Mouse (Mus musculus) adrenal gland, postnatal 36 days (tissue): ENCODE measurements at regions not wholly inside any gene's neighbourhood (a gene's known extent, or its start where the extent isn't known, plus 50 kb on each side); places are given as distances from the start of the nearest gene placed in this dataset.

Experiments used
- DNase-seq, 2 experiments: peaks; one replicate each; pipeline ENCODE4 v3.0.0; 2021; ENCODE audit warnings: mixed read lengths in 1 of 2

DNA sequence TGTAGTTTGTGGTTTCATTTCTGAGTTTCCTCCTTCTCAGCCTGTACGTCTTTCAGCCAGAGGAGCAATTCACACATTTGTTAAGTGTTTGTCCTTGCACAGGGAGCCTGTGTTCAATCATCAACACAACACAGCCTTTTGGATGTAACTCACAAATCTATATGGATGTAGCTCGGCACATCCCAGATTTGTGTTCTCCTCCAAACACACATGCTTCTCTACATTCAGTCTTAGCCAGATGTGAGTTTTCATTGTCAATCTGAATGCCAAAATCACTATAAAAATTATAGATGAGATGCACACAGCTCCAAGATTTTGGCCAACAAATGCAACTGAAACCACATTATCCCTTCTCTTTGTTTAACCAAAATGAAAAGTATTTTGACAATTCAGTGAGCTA is 380.9 kb downstream of the Gm9195 start:
- DNase-seq: no peak

DNA sequence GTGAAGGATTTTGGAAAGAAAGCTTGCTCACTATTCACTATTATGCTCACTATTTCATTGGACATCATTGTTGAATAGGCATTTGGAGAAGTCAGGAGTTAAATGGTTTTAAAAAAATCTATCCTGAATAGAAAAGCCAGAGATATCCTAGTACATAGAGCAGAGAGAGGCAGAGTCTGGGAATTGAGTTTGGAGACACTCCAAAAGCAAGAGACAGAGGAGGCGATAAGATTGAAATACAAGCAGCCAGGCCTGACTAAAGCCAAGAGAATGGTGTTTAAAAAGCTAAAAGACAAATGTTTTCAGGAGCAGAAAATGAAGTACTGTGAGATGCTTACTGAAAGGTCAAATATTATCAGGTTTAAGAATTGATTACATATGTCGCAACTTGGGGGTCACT is 400.1 kb downstream of the Gm9195 start:
- DNase-seq: no peak

DNA sequence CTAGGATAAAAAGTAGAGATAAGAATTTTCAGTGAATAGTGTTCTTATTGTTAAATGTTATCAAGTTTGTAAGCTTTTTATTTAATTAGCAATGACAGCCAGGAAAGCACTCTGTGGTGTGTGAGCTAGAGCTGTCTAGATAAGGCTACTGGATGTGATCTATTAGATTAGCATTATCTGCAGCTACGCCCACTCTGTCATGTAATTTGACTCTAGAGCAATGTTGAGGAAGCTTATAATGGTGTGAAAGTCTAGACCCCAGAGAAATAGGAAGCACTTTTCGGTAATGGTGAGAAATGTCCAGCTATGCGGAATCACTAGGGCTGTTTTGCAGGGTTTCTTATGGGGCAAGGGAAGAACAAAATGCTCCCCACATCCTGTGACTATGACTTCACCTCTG is 410.2 kb downstream of the Gm9195 start:
- DNase-seq: no peak

DNA sequence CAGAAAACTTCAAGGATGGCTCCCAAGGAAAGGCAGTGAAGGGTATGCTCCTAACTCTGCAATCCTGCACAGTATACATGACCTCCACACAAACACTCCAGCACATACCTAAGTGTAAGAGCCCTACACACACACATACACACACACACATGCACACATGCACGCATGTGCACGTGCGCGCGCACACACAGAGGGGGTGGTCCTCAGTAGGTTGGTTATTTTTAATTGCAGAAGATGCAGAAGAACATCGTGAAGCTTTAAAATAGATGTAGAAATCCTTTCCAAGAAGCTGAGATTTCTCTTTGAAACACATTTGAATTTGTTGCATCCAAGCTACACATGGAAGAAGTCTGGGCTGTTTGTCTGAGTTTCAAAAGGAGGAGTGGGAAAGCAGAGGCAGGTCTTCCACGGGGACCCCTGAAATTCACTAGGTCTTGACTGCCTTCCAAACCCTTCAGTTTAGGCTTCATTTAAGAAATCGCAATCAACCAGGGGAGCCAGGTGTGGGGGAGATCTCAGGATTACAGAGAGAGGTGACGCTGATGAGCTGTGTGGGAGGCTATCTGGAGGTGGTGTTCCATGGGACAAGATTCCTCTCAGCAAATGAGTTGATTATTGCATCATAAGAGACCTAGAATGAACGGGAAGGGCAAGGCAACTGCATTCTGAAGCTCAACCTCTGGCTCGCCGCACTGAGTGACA is 427.4 kb downstream of the Gm9195 start:
- DNase-seq: no peak

DNA sequence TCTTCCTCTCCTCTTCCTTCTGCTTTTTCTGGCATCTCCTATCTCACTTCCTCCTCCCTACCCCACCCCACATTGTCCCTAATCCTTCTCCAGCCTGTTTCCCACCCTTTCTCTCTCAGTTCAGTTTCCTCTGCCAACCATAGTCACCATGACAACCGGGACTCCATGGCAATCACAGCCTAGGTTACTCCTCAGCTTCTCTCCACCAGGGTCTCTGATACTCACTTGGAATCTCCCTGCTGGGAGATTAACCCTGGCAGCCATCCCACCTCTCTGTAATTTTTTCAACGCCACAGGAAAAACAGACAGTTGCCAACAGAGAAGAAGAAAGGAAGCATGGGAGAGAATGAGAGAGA is 448.8 kb downstream of the Gm9195 start:
- DNase-seq: no peak

DNA sequence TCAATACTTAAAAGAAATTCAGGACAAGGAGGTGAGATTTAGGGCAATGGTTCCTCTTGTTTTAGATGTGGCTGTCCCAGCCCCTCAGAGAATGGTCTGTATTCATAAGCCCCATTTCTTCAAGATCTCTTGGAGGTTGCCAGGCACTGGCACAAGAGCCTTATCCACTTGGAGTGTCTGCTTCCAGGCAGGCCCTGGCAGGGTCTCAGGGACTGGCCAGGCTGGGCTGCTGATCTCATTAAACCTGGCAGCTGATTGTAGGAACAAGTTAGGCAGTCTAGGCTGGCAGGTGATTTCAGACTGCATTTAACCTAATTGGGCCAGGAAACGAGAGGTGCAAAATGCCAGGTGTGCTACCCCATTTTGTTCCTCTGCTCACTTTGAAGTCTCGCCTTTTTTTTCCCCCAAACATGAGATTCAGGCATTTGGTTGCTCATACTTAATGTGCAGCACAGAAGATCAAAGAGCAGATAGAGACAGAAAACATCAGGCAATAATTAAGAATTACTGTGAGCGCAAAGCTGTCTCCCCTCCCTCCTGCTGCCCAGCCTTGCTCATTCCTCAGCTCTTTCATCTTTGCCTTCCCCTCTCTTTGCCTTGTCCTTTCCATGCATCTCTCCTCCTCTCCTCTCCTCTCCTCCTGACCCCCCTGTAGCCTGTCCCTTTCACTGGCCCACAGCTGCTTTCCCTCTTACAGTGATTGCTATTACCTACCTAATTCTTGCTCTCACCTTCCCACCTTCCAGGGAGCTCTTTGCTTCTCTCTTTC is 449.3 kb downstream of the Gm9195 start:
- DNase-seq: no peak

DNA sequence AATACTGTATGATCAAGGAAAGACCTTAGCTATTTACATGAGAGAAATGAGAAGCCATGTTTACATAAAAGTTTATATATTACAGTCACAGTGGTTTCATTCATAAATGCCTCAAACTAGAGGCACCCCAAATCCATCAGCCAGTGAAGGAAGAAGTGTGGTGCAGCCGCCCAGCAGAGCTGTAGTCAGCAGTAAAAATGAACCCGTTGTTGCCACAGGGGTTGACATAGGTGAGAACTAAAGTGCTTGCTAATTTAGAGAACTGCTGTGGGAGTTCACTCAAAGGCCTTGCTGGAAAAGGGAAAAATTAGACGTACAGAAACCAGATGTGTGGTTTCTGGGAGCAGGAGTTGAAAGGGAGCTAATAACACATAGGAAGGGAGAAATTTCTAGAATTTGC is 461.2 kb downstream of the Gm9195 start:
- no peak for DNase-seq

DNA sequence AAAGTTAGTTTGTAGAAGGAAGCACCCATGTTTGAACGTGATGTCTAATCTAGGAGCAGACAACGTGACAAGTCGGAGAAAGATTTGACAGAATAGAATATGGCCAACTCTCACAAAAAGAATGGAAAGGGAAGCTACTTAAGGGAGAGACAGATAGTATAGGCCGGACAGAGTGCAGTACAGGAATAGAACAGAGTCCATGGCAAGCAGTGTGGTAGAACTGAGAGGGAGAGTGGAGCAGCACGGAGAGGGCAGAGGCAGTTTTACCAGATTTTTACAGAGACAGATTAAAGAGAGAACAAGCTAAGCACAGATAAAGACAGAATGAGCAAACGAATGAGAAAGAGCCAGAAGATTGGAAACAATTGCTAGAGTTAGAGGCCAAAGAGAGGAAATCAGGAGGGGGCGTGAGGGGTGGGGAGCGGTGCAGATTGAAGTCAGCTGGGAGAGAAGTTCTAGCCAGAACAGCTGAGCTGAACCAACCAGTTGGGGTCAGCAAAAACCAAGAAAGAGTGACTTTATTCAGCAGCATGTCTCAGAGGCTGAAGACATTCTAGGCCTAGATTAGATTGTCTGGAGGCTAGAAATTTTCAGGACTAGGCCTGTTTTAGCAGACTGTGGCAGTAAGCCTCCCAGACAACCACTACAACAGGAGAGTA is 464.1 kb downstream of the Gm9195 start:
- DNase-seq: no peak

DNA sequence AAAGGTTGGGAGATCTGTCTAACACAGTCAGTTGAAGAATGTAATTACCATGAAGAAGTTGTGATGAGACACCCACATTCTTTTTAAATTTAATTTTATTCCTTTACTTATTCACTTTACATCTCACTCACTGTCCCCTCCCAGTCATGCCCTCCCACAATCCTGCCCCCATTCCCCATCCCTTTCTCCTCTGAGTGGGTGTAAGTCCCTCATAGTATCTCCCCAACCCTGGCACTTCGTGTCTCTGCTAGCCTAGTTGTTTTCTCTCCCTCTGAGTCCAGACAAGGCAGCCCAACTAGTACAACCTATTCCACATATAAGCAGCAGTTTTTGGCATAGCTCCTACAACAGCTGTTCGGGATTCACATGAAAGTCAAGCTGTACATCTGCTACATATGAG is 487.3 kb downstream of the Gm9195 start:
- no peak for DNase-seq

DNA sequence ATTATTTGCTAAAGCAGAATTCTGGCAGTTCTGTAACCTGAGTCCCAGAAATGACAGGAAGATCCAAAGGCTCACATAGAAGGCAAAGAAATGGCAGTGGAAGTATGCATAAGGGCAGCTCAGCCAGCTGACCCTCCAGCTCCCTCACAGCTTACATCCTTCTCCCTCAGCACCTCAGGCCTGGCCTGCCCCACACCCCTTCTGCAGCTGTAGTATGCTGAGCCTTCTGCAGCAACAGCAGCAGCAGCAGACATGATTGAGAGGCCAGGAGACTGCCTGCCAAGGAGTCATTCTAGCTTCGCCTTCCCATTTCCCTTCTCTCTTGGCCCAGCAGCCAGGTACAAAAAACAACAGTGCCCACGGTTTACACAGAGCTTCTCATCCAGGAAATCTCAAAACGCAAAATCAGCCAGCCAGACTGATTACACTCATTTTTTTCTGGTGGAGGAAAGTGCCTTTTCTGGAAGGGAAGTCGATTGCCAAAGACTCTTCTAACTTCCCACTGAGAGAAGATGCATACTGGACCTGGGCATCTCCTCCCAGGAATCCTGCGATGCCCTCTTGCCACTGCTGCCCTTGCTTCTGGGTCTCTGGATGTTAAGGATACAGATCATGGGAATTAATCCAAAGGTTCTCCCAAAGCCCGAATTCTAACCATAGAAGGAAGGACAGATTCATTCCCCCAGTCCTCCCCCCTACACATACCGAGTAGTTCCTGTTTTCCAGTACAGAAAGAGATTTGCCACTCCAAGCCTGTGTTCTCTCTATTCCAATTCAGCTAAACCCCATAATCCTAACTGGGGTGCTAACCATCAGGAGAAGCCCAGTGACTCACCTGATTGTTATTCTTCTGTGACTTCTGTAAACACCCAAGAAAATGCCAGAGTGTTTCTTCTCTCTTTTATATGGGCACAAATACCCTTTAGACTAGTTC is 489.2 kb downstream of the Gm9195 start:
- no peak for DNase-seq

DNA sequence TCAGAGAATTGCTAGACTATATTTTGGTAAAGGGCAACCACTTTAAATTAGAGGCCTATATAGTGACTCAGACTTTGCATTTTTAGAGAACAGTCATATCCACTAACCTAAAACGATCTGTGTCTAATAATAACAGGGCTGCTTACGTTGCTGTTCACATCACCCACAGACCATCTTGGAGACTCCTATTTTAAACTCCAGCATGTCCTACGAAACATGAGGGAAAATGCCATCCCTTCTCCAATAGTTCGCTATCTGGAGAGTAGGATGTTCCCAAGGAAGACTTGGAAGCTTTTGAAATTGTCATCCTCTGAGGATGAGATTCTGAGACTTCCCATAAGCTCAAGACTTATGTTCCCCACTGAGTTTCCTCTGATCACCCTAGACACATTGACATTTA is 518.6 kb downstream of the Gm9195 start:
- no peak for DNase-seq

DNA sequence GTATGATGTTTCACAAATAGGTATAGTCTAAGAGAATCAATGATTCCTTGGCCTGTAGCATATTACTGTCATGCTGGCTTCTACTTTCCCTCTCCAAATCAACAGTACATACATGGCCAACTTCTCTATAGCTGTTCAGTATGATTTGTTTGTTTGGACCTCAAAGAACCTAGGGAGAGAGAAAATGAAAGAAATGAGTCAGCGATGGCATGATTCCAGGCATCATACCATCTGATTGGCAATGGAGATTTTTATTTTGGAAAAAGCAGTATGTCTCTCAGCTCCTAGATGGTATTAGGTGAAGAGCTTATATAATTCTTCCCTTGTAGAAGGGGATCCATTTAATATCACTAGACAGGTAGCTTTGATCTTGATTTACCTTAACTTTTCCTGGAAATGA is 519.1 kb downstream of the Gm9195 start:
- DNase-seq: no peak

DNA sequence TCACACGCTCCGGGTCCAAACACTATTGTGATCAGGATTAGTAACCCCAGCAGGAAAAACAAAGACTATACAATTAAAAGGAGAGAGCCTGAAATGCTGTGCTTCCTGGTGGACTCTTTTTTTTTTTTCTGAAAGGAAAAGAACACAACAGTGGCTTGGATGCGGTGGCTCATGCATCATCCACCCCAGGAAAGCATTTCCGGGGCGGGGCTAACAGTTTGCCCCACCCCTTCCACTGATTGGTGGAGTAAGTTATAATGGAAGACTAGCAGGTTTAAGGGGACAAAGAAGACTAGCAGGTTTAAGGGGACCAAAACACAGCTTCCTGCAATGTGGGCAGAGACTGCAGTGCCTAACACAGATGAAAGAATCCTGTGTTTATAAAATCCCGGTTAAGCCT is 524.0 kb downstream of the Gm9195 start:
- DNase-seq: no peak

DNA sequence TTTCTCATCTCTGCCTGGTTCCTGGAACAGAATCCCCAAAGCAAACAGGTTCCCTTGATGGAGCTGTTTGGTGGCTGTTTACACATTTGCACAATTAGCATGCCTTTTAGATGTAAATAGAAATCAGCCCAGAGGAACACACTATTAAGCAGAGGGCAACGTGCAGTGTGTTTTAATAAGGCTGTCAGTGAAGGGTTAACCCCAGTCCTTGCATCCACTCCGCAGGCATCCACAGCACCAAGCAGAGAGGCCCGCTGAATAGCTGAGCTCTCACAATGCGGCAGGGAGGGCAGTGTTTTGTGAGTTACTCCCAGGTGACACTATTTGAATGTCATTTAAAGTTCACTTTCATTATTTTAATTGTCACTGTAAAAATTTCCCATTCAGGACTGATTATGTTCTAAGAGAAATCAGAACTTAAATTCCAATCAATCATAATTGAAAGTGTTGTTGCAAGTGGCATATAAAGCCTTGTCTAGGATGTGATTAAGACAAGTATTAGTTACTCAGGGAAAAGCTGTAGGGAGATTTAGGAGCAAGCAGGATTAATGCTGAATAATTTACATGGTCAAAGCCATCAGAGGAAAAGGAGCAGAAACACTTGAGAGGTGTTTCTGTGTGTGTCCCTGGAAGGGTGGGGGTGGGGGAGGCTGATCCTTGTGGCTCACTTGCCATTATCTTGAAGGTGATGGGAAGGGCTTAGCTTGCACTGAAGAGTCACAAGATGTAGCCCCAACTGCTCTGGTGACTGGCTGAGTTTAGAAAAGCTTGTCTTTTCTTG is 528.1 kb downstream of the Gm9195 start:
- DNase-seq: no peak

DNA sequence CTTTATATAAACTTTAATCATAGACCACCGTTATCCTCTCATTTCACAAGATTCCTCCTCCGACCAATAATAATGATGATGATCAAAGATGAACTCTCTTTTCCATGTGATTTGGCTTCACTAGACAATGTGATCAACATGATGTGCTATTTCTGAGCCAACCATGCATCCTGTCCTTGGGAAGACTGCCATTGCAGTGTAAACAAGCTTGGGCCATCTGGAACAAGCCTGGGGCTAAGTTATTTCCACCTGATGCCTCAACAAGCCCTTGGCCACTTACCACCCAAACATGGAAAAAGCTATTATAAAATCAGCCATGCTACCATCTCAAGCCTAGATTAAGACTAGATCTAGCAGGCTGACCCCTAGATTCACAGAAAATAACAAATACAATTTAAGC is 542.9 kb downstream of the Gm9195 start:
- DNase-seq: no peak

DNA sequence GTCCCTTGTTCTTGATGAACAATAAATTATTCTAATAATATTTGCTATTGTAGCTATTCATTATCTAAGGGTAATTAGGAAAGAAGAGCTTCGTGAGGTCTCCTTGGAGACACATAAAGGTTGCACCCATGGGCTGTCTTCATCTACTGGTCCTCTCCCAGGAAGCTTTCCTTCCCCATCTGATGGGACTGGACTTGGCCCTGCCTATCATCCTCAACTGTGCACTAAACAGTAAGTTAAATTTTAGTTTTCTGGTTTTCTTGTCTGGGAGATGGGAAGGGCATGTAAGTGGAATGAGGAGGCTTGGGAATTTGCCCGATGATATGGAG is 554.5 kb downstream of the Gm9195 start:
- no peak for DNase-seq

DNA sequence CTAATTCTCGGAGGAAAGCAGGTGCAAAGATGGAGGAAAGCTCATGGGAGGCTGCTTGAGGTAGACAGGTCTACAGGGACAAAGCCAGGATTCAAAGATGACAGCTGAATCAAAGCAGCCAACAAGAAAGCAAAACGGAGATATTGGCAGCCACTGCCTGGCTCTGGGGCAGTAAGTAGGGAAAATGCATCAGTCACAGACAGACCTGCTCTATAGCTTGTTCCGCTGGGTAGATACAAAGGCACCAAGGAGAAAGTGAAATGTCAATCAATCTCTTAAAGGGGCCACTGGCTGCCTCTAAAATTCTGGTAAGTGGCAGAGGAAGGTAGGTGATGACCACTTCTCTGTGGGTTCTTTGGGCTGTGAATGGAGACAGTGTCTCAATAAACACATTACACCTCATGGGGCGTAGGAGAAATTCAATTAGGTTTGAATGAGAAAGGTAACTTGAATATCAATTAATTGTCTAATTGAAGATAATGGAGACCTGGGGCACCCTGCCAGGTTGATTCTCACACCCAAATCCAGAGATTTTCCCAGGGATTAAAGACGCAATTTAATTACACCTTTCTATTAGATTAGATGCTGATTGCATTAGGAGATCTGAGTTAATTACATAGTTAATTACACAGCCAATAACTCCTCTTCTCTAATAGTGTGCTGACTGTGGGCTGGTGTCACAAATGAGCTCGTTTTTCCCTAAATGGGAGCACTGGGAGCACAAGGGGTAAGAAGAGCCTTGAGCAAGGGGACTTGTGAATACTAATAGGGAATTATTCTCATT is 555.1 kb downstream of the Gm9195 start:
- no peak for DNase-seq

DNA sequence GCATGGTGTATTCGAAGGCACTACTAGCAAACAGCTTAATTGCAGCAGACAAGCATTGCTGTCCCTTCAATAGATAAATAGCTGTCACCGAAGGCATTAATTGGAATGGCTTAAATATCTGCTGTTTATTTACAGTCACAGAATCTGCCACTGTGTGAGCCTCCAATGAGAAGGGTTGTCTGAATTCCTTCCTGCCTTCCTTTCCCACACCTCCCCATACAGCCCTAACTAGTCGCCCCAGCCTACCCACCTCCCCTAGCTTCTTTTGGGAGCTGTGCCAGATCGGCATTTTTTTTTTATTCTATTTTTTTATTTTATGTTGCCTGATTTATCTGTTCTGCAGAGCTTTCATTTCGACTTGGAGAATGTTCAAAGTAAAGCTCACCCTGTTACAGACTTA is 575.7 kb downstream of the Gm9195 start:
- DNase-seq: no peak

DNA sequence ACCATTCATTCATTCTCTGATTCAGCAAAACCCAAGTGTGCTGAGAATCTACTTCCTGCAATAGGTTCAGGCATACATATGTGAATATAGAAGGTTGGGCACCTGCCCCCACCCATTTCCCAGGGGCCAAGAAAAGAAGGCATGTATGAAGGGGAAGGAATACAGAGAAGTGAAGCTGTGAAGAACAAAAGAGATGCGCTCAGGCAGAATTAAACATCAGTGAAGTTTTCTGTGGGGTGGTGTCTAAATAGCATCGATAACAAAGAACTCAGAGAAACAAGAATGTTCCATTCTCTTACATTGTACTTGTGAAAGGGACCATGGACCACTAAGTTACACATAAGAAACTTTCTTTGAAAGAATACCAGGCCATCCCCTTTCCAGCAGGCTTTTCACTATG is 580.7 kb downstream of the Gm9195 start:
- no peak for DNase-seq

DNA sequence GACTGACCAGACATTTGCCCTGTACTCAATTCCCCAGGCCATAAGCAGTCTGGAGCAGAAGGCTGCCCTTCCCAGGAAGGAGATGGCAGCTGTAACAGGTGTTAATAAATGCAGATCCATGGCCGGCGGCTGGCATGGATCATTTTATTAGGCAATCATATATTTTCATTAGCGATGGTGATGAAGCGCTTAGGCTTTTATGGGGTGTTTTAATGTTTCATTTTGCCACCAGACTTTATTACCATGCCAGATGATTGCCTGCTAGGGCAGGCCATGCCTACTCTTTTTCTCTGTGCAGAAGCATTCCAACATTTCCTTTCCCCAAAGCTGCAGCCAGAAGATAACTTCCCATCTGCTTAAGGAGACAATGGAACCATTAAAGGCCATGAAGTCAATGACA is 596.2 kb downstream of the Gm9195 start:
- DNase-seq: no peak

DNA sequence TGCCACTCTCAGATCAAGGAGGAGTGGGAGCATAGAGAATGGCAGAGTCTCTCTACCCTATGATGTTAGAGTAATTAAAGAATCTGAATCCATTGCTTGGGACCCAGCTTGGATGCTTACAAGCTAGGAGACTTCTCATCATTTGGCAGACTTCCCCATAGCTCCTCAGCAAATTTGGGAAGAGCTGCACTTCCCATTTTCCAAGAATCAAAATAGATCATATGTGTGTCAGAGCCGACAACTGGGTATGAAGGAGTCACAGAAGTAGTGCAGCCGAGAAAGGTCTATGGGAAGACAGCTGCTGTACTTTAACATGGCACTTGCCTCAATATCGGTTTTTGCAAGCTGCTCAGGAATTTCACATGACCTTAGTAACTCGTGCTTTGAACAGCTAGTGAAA is 596.8 kb downstream of the Gm9195 start:
- no peak for DNase-seq
